Mouse (Mus musculus): ENCODE measurements at regions not wholly inside any gene's neighbourhood (a gene's known extent, or its start where the extent isn't known, plus 50 kb on each side); places are given as distances from the start of the nearest gene placed in this dataset.

- TF ChIP-seq CTCF (conservative IDR thresholded peaks at IDR 0.05; ENCODE audit: low read length) = no peak
- TF ChIP-seq NANOG (IDR thresholded peaks at IDR 0.05; ENCODE audit: borderline replicate concordance, low read length) = no peak
- no peak for TF ChIP-seq POU5F1 (IDR thresholded peaks at IDR 0.05; ENCODE audit: borderline replicate concordance, low read length)
Observed at GRCm38 (mm10) chr4:131569156-131569555, 268.9 kb downstream of the Ptpru start.

Measured in E14TG2a.4 (cell line).